Mouse (Mus musculus) kidney, adult 18-20 months (tissue): ENCODE measurements around the gene Uqcrq.

ENCODE experiments used
- DNase-seq: peaks from one replicate; pipeline ENCODE4 v3.0.0; 2021

The Uqcrq gene

DNA sequence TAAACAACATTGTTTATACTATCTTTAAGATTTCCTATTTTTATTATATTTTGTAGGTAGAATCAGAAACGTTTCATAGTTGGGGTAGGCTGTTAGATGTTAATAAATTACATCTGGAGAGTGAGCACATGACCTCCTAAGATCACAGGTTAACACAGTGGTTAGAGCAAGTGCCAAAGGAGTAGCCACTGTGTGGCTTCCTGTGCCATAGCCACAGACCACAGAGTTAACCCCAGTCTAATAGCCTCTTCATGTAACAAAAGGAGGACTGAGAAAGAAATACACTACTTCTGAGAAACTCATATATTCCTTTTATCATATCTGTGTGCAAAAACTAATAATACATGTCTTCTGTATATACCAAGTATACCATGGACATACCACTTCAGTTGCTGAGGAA, 36.8 kb downstream of the Uqcrq start:
- no peak for DNase-seq

DNA sequence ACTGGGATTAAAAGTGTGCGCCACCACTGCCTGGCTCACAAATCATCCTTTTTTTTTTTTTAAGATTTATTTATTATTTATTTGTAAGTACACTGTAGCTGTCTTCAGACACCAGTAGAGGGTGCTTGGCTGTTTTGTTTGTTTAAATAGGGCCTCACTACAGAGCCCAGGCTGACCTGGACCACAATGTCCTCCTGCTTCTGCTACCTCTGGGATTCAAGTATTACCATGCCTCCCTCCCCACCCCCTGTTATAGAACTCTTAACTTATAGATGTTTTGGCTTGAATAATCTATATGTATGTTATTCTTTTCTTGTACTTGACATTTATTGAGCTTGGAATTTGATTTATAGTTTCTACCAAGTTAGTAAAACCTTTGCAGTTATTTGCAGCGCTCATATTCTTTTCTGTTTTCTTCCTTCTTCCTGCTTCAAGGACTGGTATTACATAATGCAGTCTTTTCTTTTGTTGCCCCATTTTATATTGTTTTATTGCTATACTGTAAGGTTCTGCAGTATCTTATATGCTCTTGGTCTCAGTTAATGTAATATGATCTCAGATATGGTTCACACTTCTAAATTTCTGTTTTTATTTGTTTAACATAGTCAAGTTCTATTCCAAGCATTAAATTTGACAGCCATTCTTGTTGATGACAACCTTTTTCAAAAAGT, 46.7 kb downstream of the Uqcrq start:
- DNase-seq: no peak

DNA sequence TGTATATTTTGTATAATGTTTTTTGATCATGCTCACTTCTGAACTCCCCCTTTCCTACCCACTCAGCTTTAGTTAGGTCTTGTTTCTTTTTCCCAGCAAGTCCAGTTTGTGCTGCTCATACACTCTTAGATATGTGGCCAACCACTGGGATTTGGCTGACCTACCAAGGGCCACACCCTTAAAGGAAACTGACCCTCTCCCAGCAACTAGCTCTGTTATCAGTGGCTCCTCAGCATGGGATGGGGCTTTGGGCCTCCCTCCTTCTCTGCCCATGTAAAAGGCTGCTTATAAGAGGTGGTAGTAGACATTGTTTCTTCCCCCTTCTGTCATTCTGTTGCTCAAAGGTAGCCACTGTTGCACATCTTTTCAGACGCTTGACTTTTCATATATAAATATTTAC, 51.7 kb downstream of the Uqcrq start:
- no peak for DNase-seq
